Mouse (Mus musculus) kidney, embryonic 15.5 days (tissue): ENCODE results near the gene Gls. TPM values are rescaled to one million over a fixed set of nuclear protein-coding genes. Genes with fewer than 3 reads are reported as not detected.

ENCODE experiments used
- ATAC-seq: fragments of 200-750 bp; cut with Nextera tagmentation; replicated peaks from 2 replicates; pipeline ENCODE4 v1.8.0; 2017; ENCODE audit warnings: moderate TSS enrichment; ENCODE audit not compliant: low FRiP score
- H3K27ac ChIP-seq: fragments of 300-500 bp; sonication (generic); 2 replicates; pipeline ENCODE4 v1.5.1; 2015; ENCODE audit warnings: mild to moderate bottlenecking, inconsistent platforms
- H3K27me3 ChIP-seq: fragments of 300-500 bp; sonication (generic); 2 replicates; pipeline ENCODE4 v1.6.1; 2015; ENCODE audit warnings: inconsistent platforms
- H3K36me3 ChIP-seq: fragments of 300-500 bp; sonication (generic); 2 replicates; pipeline ENCODE4 v1.6.1; 2015; ENCODE audit warnings: inconsistent platforms
- H3K4me1 ChIP-seq: fragments of 300-500 bp; sonication (generic); 2 replicates; pipeline ENCODE4 v1.6.1; 2015; ENCODE audit warnings: inconsistent platforms
- H3K4me2 ChIP-seq: fragments of 300-500 bp; sonication (generic); 2 replicates; pipeline ENCODE4 v1.6.1; 2015; ENCODE audit warnings: moderate library complexity, mild to moderate bottlenecking, inconsistent platforms
- H3K4me3 ChIP-seq: fragments of 300-500 bp; sonication (generic); replicated peaks from 2 replicates; pipeline ENCODE4 v1.5.1; 2015; ENCODE audit warnings: mild to moderate bottlenecking, inconsistent platforms
- H3K9ac ChIP-seq: fragments of 300-500 bp; sonication (generic); 2 replicates; pipeline ENCODE4 v1.6.1; 2015; ENCODE audit warnings: mild to moderate bottlenecking, inconsistent platforms
- H3K9me3 ChIP-seq: fragments of 300-500 bp; sonication (generic); replicated peaks from 2 replicates; pipeline ENCODE4 v1.6.1; 2016; ENCODE audit warnings: inconsistent platforms
- WGBS: fragments of 180-500 bp; shearing (Covaris S2); methylation state at CpG from one replicate; pipeline ENCODE4 v1.1.7; 2015; ENCODE audit warnings: mixed read lengths; 5-methylcytosine and 5-hydroxymethylcytosine counted together
- polyA plus RNA-seq: library from polyadenylated mRNA; unstranded; fragments of >200 nt; fragmentation: Nextera tagmentation; extraction: Ambion mirVana; gene quantifications from 2 replicates; pipeline ENCODE4 v1.2.1, GENCODE M21; 2015

Gls gene
- polyA plus RNA-seq, 1 experiment from 2014 or later = 23.4 TPM

DNA sequence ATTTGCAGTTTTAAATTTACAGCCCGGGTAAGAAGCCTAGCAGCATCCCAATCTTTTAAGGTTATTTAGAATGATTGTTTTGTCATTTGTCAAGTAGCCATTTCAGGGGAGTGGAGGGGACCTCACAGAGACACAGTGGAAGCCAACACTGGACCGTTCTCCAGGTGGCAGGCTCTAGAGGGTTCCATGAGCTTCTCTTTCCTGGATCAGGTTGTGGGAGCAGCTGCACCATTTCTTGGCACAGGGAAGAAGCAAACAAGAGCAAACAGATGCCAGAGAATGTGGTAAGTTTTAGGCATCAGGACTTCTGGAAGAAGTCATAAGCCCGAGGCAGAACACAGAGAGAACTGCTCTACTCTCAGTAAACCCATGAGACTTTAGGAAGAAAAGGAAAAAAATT is 116.6 kb downstream of the Gls start:
- Histone ChIP-seq H3K4me3 (no peak overlapping the region), H3K27me3 (no peaks in the 10 kb centered on the region), H3K4me1 (peaks cover 16% of the 10 kb centered on the region), H3K9me3 (no peaks in the 10 kb centered on the region), H3K4me2 (no peak overlapping the region), H3K36me3 (no peaks in the 10 kb centered on the region), H3K27ac (no peak overlapping the region), H3K9ac (no peak overlapping the region)
- ATAC-seq = no peak
- 76% methylated on average over 3 of the region's 3 CpGs for WGBS

- no peaks in the 10 kb centered on the region for H3K36me3 ChIP-seq
- H3K4me2 ChIP-seq = peak overlapping the region; percentile 76
- H3K9ac ChIP-seq = peak overlapping the region; percentile 49
- peak; percentile 98 for ATAC-seq
- H3K9me3 ChIP-seq = no peaks in the 10 kb centered on the region
- H3K27me3 ChIP-seq = no peaks in the 10 kb centered on the region
- peak overlapping the region; percentile 47 for H3K4me3 ChIP-seq
- H3K27ac ChIP-seq = peak overlapping the region; percentile 78
- WGBS = under 1% methylated on average over 32 of the region's 32 CpGs
- H3K4me1 ChIP-seq = peaks cover 6% of the 10 kb centered on the region
Measured at GRCm38 (mm10) chr1:52113666-52114069, 119.4 kb downstream of the Gls start.

Other genes starting within 250 kb of the Gls start
- gene Stat4, start 246.1 kb downstream of the Gls start, polyA plus RNA-seq = 1.6 and 2.0 TPM in 2 replicates
- 18.8 and 20.4 TPM in 2 replicates for gene Stat1, start 113.8 kb downstream of the Gls start, polyA plus RNA-seq